Mouse (Mus musculus): ENCODE data around the gene Chd8. TPM values are rescaled to one million over a fixed set of nuclear protein-coding genes. Genes with fewer than 3 reads are reported as not detected.
A peak's percentile ranks its signal among the peaks of the same experiment; 100 is the strongest.
"Not testable (repeated sequence)": the region's sequence is repeated elsewhere in the genome, so short reads cannot be mapped to it uniquely, and the experiment has no call there.

The Chd8 gene
- 17.6 and 18.7 TPM in 2 replicates for polyA plus RNA-seq (2015; fragmentation: Nextera tagmentation; extraction: Ambion mirVana)

DNA sequence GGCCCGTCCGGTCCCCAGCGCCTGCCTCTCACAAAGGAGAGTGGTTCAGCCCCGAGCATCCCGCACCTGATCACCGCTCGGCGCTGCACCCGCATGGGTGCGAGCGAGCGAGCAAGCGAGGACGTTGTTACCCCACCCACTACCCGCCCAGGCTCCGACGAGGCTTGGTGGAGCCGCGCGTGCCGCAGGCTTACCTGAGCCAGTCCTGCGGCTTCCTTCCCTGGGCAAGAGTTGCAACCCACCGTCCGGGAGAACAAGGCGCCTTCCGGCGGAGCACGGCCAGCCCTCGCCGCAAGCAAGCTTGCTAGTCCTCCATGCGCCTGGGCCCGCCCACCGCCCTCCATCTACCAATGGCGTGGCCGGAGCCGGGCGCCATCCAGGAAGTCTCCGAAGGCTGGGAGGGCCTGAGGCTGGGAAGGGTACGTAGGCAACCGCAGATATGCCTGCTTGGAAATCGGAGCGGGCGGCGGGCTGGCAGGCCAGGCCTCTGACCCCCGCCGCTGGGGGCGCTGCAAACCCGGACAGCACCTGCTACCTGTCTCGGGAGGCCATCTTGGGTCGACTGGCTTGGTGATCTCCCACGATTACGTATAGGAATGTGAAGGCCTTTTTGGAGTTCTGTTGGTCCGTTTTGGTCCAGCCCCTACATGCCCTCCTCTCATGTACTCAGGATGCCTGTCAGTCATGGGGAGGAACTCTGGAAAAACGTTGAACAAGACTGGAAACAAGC, at the start of gene Chd8:
Gene Chd8 (minus strand): TSS at position 297 of the 730 bp plus-strand sequence.
- Histone ChIP-seq H3K36me3 (peaks cover 14% of the 10 kb centered on the region), H3K4me2 (peak within 1 kb of the TSS; percentile 74), H3K9me3 (no peaks in the 10 kb centered on the region), H3K4me1 (peaks cover 18% of the 10 kb centered on the region), H3K27ac (replicated peaks) (peak within 1 kb of the TSS; percentile 93), H3K27me3 (replicated peaks) (no peaks in the 10 kb centered on the region), H3K9ac (peak within 1 kb of the TSS; percentile 95), H3K4me3 (peak within 1 kb of the TSS; percentile 94)
- ATAC-seq (ENCODE audit: extremely low read depth, insufficient number of reproducible peaks, low FRiP score, low TSS enrichment): peak; percentile 100
- WGBS: under 1% methylated on average over 54 of the region's 54 CpGs

DNA sequence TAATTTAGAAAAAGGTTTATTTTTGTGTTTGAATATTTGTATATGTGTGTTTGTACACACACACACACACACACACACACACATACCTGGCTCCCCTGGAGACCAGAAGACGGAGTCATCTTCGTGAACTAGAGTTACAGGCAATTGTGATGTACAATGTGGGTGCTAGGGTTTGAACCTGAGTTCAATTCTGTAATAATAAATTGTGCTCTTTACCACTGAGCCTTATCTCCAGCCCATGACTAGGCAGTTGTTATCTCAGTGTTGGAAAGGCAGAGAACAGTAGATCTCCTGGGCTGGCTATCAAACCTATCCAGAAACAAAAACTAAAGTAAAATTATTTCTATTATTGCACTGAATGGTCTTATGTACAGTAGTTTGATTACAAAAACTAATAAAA, 48.5 kb upstream of the Chd8 start:
- peaks cover 27% of the 10 kb centered on the region for H3K36me3 ChIP-seq
- peaks cover 9% of the 10 kb centered on the region for H3K4me1 ChIP-seq
- no peaks in the 10 kb centered on the region for H3K9me3 ChIP-seq
- H3K27me3 ChIP-seq (replicated peaks): no peaks in the 10 kb centered on the region
- ATAC-seq (ENCODE audit: extremely low read depth, insufficient number of reproducible peaks, low FRiP score, low TSS enrichment): no peak
- WGBS: 95% methylated on average over 2 of the region's 2 CpGs
- no peak overlapping the region for H3K4me3 ChIP-seq
- H3K27ac ChIP-seq (replicated peaks): no peak overlapping the region
- H3K4me2 ChIP-seq: no peak overlapping the region
- H3K9ac ChIP-seq: no peak overlapping the region

DNA sequence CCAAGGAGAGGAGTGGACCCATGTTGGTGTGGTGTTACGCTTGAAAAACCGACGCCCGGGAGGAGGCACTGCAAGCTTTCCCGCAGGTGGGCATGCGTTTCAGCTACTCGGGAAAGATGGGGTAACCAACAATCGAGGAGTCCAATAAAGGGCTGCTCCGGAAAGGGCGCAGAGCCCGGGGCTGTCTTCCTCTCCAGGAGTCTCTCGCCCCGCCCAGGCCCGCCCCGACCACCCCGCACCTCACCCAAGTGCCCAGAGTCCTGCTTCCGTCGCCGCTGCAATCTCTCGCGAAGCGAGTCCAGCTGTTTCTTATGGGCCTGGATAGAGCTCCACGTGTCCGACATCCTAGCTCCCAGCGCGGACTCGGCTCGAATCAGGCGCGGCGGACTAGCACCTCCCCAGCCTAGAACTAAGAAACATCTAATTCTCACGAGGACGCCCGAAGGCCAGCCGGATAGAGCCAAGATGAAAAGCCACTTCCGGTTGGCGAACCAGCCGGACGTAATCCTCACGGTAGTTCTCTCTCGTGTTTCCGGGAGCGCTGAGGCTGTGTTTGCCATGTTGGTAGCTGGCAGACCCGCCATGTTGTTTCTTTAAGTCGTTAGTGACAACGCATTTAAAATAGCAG, 47.2 kb upstream of the Chd8 start, which contains the start of gene Mettl3:
Gene Mettl3 (minus strand): TSS at position 485 of the 628 bp plus-strand sequence.
- Histone ChIP-seq H3K27ac (replicated peaks) (peak within 1 kb of the TSS; percentile 93), H3K36me3 (peaks cover 21% of the 10 kb centered on the region), H3K9me3 (no peaks in the 10 kb centered on the region), H3K4me1 (peaks cover 9% of the 10 kb centered on the region), H3K4me2 (peak within 1 kb of the TSS; percentile 69), H3K4me3 (peak within 1 kb of the TSS; percentile 71), H3K27me3 (replicated peaks) (no peaks in the 10 kb centered on the region), H3K9ac (peak within 1 kb of the TSS; percentile 87)
- ATAC-seq (ENCODE audit: extremely low read depth, insufficient number of reproducible peaks, low FRiP score, low TSS enrichment): peak; percentile 85
- under 1% methylated on average over 46 of the region's 46 CpGs for WGBS

DNA sequence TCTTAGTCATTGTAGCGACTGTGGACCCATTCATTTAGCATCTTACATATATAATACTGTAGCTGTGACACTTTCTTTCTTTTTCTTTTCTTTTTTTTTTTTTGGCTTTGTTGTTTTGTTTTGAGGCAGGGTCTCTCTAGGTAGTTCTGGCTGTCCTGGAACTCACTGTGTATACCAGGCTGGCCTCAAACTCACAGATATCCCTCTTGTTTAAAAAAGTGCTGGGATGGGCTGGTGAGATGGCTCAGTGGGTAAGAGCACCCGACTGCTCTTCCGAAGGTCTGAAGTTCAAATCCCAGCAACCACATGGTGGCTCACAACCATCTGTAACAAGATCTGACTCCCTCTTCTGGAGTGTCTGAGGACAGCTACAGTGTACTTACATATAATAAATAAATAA, 45.9 kb upstream of the Chd8 start:
- ATAC-seq (ENCODE audit: extremely low read depth, insufficient number of reproducible peaks, low FRiP score, low TSS enrichment): not testable (repeated sequence)
- Histone ChIP-seq H3K36me3 (peaks cover 20% of the 10 kb centered on the region), H3K4me2 (peak overlapping the region; percentile 69; the same call in 1 of the 2 replicates)

DNA sequence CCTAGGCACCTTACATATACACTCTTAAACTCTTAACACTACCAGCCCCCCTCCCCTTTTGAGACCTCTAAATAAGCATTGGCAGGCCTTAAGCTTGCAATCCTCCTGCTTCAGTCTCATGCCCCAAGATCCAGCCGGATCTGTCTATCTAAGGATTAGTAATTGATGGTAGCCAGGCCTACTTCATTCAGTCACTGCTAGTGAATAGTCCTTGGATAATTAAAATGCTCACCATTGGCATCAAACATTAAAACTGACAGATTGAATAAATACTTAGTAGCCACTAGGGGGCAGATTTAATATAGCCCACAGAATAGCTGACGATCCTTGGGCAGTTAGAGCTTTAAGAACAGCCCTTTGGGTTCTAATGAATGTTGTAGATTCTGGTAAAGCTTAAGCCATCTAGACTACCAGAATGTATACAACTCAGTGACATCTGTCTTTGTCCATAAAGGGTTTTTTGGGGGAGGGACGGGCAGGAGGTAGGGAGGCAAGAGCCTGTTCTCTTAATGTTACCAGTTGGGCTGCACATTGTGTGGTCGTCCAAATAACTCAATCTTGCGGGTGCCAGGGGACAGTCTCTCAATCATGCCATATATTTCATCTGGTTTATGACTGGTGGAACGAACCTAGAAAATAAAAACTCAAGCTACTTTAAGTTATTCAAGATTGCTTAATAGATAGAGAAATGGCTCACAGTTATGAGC, 38.1 kb upstream of the Chd8 start:
- Histone ChIP-seq H3K4me3 (no peak overlapping the region), H3K9me3 (no peaks in the 10 kb centered on the region), H3K9ac (no peak overlapping the region), H3K4me1 (no peaks in the 10 kb centered on the region), H3K4me2 (no peak overlapping the region), H3K27ac (replicated peaks) (no peak overlapping the region), H3K27me3 (replicated peaks) (no peaks in the 10 kb centered on the region), H3K36me3 (peaks cover 93% of the 10 kb centered on the region)
- ATAC-seq (ENCODE audit: extremely low read depth, insufficient number of reproducible peaks, low FRiP score, low TSS enrichment): no peak
- WGBS: 76% methylated on average over 6 of the region's 6 CpGs

More for the DNA sequence above, 45.9 kb upstream of the Chd8 start:
- H3K4me3 ChIP-seq; H3K27ac ChIP-seq (replicated peaks); H3K27me3 ChIP-seq (replicated peaks); H3K4me1 ChIP-seq; H3K9ac ChIP-seq; H3K9me3 ChIP-seq: not testable (repeated sequence)
- WGBS: 93% methylated on average over 3 of the region's 3 CpGs

DNA sequence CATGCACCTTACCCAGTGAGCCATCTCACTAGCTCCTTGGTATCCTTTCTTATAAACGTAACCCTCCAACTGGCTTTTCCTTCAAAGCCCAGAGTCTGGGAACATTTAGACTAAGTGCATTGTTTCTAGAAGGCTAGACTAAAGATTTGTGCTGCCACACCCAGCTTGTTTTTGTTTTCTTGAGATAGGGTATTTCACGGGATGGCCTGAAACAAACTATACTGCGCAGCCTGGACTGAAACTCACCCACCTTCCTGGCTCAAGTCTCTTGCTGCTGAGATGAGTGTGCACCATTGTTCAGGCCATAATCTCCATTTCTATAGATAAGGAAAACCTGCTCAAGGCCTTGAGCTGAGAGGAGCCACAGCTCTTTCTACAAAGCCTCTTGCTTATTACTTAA, 26.6 kb upstream of the Chd8 start:
- H3K4me1 ChIP-seq: peaks cover 22% of the 10 kb centered on the region
- 77% methylated on average over 3 of the region's 3 CpGs for WGBS
- no peak overlapping the region for H3K4me3 ChIP-seq
- no peak overlapping the region for H3K27ac ChIP-seq (replicated peaks)
- H3K36me3 ChIP-seq: peaks cover 41% of the 10 kb centered on the region
- no peaks in the 10 kb centered on the region for H3K27me3 ChIP-seq (replicated peaks)
- no peaks in the 10 kb centered on the region for H3K9me3 ChIP-seq
- H3K4me2 ChIP-seq: no peak overlapping the region
- no peak for ATAC-seq (ENCODE audit: extremely low read depth, insufficient number of reproducible peaks, low FRiP score, low TSS enrichment)
- no peak overlapping the region for H3K9ac ChIP-seq

DNA sequence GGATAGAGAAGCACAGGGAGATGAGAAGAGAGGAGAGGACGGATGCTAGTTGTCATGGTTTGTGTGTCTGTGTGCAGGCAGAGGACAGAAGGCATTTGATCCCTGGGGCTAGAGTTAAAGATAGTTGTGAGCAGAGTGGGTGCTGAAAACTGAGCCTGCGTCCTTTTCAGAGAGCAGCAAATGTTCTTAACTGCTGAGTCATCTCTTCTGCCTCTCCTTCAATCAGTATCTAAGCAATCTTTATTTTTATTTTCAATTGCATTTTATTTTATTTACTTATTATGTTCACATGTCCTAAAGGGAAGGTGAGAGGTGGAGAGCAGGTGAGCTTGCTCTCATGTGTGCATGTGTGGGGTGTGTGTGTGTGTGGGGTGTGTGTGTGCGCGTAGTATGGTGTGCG, 26.0 kb upstream of the Chd8 start:
- H3K4me2 ChIP-seq: no peak overlapping the region
- peaks cover 36% of the 10 kb centered on the region for H3K36me3 ChIP-seq
- 91% methylated on average over 5 of the region's 5 CpGs for WGBS
- H3K27ac ChIP-seq (replicated peaks): no peak overlapping the region
- H3K27me3 ChIP-seq (replicated peaks): no peaks in the 10 kb centered on the region
- no peak overlapping the region for H3K9ac ChIP-seq
- H3K4me3 ChIP-seq: no peak overlapping the region
- no peaks in the 10 kb centered on the region for H3K9me3 ChIP-seq
- H3K4me1 ChIP-seq: peaks cover 22% of the 10 kb centered on the region
- ATAC-seq (ENCODE audit: extremely low read depth, insufficient number of reproducible peaks, low FRiP score, low TSS enrichment): no peak

DNA sequence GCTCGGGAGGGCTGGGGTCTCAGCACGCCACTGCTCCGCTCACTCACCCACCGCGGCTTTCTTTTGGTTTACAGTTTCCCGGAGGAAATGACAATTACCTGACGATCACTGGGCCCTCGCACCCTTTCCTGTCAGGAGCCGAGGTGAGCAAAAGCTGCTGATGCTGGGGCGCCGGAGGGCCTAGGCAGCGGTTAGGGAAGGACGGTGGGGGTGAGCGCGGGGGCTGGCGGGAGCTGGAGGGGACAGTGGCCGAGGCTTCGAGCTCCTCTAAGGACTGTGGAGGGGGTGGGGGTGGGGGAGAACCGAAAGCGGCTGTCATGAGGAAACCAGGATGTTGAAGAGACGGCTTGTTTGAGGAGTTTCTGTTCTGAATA, 22.2 kb upstream of the Chd8 start:
- H3K27me3 ChIP-seq (replicated peaks): no peaks in the 10 kb centered on the region
- peaks cover 27% of the 10 kb centered on the region for H3K4me1 ChIP-seq
- H3K9ac ChIP-seq: peak overlapping the region; percentile 94
- peak overlapping the region; percentile 86 for H3K4me3 ChIP-seq
- H3K36me3 ChIP-seq: peaks cover 15% of the 10 kb centered on the region
- H3K4me2 ChIP-seq: peak overlapping the region; percentile 82
- peak overlapping the region; percentile 89 for H3K27ac ChIP-seq (replicated peaks)
- WGBS: 0% methylated on average over 21 of the region's 21 CpGs
- ATAC-seq (ENCODE audit: extremely low read depth, insufficient number of reproducible peaks, low FRiP score, low TSS enrichment): no peak
- H3K9me3 ChIP-seq: no peaks in the 10 kb centered on the region

DNA sequence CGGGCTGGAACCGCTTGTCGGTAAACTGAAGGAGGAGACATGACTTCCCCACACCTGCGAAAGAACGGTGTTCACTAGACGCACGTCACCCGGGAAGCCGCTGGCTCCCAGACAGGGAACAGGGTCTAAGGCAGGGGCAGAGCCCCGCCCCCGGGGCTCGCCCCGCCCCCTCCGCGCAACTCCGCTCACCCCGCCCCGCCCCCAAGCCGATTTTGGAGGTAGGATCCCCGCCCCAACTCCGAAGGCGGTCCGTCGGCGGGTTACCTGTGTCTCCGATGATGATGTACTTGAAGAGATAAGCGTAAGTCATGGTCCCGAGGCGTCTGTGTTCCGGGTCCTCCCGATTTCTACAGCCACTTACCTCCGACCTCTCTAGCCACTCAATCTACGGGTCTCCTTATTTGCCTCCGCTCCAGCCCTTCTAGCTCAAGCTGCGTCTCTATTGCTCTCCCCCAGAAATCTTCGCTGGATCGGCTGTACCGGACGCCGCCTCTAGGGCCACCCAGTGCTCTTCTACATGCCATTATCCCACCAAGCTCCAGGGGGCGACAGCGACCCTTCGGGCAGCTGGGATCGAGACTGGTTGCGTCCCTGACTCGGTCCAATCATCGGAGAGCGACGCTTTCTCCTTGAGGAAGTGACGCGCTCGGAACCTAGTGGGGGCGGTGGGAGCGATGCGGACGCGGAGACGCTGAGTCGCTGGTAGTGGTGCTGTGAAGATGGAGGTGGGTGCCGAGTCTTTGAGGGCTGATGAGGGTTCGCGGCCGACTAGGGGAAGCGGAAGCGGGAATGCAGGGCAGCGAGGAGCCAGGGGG, 21.6 kb upstream of the Chd8 start, which contains the start of the genes Tox4 and Rab2b:
Gene Tox4 (plus strand): TSS at position 215 of the 815 bp plus-strand sequence.
Gene Rab2b (minus strand): TSS at position 614 of the 815 bp plus-strand sequence.
- peak within 1 kb of the TSS; percentile 94 for H3K9ac ChIP-seq
- H3K4me2 ChIP-seq: peak within 1 kb of the TSS; percentile 82
- H3K9me3 ChIP-seq: no peaks in the 10 kb centered on the region
- H3K27me3 ChIP-seq (replicated peaks): no peaks in the 10 kb centered on the region
- under 1% methylated on average over 65 of the region's 66 CpGs for WGBS
- peak; percentile 91 for ATAC-seq (ENCODE audit: extremely low read depth, insufficient number of reproducible peaks, low FRiP score, low TSS enrichment)
- H3K36me3 ChIP-seq: peaks cover 21% of the 10 kb centered on the region
- peaks cover 26% of the 10 kb centered on the region for H3K4me1 ChIP-seq
- peak within 1 kb of the TSS; percentile 86 for H3K4me3 ChIP-seq
- H3K27ac ChIP-seq (replicated peaks): peak within 1 kb of the TSS; percentile 89

DNA sequence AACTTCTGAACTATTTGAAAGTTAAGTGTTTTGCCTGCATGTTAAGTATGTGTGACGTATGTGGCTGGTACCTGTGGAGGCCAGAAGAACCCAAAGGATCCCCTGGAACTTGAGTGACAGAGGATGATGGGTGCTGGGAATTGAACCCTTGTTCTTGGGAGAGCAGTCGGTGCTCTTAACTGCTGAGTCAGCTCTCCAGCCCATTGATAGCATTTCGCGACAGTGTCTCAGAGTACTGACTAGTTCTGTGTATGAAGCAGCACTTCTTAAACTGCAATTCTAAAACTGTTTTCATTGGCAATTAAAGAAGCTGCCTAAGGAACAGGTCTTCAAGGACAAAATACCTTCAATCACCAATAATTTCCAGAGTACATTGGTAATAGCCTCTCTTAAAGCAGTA, 19.6 kb upstream of the Chd8 start:
- Histone ChIP-seq H3K27ac (replicated peaks) (no peak overlapping the region), H3K4me3 (no peak overlapping the region), H3K9ac (no peak overlapping the region), H3K4me1 (peaks cover 16% of the 10 kb centered on the region), H3K9me3 (no peaks in the 10 kb centered on the region), H3K36me3 (peaks cover 34% of the 10 kb centered on the region), H3K4me2 (no peak overlapping the region), H3K27me3 (replicated peaks) (no peaks in the 10 kb centered on the region)
- no peak for ATAC-seq (ENCODE audit: extremely low read depth, insufficient number of reproducible peaks, low FRiP score, low TSS enrichment)
- 85% methylated on average over 4 of the region's 4 CpGs for WGBS

All from heart, embryonic 13.5 days (tissue).